Mouse (Mus musculus) megakaryocyte progenitor cell, adult 5-6 weeks (primary cell): ENCODE measurements around the gene Cyb561d1. TPM values are rescaled to one million over a fixed set of nuclear protein-coding genes. Genes with fewer than 3 reads are reported as not detected.
"Not testable (repeated sequence)": the region's sequence is repeated elsewhere in the genome, so short reads cannot be mapped to it uniquely, and the experiment has no call there.

Experiments
- ATAC-seq: replicated peaks from 2 replicates; pipeline ENCODE4 v1.8.0; 2016; ENCODE audit warnings: mild to moderate bottlenecking, moderate TSS enrichment, inconsistent platforms; ENCODE audit not compliant: poor library complexity
- total RNA-seq, 2 experiments: library from RNA; stranded (forward) in 1 of 2; stranded (reverse) in 1 of 2; fragments of 157-497, 149-512 nt in 1 of 2; fragments of 200-1000 nt in 1 of 2; gene quantifications; 2 replicates each; pipeline versions ENCODE4 v1.2.3 to v1.2.4; 2015 to 2017

The Cyb561d1 gene
- 2.3 and 2.5 TPM in 2 replicates for total RNA-seq (2015)
- total RNA-seq (2017) = 3.7 and 5.4 TPM in 2 replicates

- peak; percentile 88 for ATAC-seq
Measured at GRCm38 (mm10) chr3:108200329-108201323, at the start of gene Cyb561d1. Cyb561d1 (minus strand) TSS chr3:108201212.

DNA sequence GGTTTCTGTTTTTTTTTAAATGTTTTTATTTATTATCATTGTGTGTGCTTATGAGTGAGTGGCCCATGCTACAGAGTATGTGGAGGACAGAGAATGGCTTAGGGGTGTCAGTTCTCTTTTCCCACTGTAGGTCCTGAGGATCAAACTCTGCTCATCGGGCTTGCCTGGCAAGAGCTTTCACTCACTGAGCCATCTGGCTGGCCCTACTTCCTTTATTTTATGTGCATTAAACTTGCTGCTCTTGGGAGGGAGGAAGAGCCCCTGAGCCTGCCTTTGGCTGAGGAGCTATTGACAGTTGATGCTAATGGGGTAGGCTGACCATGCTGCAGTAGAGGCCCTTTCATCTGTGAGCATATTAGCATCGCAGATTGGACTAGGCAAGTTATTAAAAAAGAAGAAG is 45.8 kb upstream of the Cyb561d1 start:
- no peak for ATAC-seq

- no peak for ATAC-seq
Measured at GRCm38 (mm10) chr3:108241243-108241839, 40.3 kb upstream of the Cyb561d1 start.

GRCm38 (mm10) chr3:108237474-108238102 is 36.6 kb upstream of the Cyb561d1 start:
- not testable (repeated sequence) for ATAC-seq

- ATAC-seq = no peak
Measured at GRCm38 (mm10) chr3:108231646-108232045, 30.6 kb upstream of the Cyb561d1 start.

GRCm38 (mm10) chr3:108227521-108227920 is 26.5 kb upstream of the Cyb561d1 start:
- no peak for ATAC-seq

GRCm38 (mm10) chr3:108226558-108227350 is 25.7 kb upstream of the Cyb561d1 start, which contains the start of gene Sypl2:
Sypl2 (minus strand) TSS chr3:108226648.
- ATAC-seq = peak; percentile 64

DNA sequence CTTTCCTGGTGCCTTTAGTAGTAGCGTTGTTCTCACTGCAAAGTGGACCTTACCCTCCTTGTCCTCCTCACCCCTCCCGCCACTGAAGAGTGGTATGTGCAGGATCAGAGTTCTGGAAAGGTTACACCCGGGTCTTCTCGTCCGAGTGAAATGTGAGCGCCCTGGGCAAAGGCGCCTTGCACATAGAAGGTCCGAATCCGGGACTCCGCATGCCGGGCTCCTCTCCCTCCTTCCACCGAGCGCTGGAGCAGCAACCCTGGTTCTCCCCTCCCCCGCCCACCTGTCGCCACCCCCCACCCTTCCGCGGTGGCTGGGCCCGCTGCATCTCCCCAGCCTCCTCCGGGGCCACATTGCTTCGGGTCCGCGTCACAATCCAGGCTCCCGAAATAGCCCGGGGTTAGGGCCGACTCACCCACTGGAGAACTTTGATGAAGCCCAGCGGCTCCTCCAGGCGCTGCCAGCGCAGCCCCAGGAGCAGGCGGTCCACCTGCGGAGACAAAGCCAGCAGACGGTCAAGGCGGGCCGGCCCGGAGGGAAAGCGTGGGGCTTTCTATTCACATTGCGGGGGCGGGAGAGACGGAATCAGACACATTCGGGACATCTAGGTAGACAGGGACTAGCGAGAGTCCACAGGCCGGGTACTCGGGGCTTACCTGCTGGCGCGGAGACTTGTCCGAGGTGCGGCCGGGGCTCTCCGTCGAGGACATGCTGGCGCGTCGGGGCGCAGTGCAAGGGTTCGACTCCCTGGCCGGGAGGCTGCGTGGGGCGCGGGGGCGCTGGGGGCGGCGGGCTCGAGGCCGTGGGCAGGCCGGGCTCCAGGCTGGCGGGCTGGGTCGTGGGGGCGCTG is 24.9 kb upstream of the Cyb561d1 start:
- no peak for ATAC-seq

- ATAC-seq = no peak
Measured at GRCm38 (mm10) chr3:108220661-108221060, 19.6 kb upstream of the Cyb561d1 start.

DNA sequence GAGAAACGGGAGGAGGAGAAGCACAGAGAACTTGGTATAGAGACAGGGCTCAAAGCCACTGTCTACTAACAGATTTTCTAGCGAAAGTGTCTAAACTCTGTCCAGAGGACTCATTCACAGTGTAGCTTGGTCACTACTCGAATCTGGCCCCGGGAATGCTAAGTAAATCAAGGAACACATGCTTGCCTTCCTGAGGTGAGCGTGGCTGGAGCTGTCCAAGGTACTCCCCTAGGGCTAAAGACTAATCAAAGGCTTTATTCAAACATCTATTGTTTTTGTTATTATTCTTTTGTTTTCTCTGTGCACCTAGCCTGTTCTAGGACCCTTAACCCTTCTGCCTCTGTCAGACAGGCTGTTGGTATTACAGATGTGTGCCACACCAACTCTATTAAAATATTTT is 13.7 kb upstream of the Cyb561d1 start:
- no peak for ATAC-seq

- no peak for ATAC-seq
Measured at GRCm38 (mm10) chr3:108212406-108212805, 11.4 kb upstream of the Cyb561d1 start.

DNA sequence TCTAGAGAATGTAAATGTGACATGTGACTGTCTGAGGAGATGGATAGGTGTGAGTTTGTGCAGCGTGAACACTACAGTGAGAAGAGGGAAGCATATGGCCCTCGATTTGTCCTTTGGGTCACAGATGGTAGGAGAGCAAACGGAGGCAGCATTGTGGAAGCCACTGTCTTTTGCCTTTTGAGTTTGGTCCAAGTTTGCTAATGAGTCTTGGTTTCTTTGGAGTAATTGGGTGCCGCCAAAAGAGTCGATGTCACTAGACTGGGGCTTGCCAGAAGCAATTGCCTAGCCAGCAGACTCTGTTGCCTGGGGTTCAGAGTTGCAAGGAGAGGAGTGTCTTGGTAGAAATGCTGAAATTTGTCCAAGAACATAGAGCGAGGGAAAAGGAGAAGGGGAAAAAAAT is 10.8 kb upstream of the Cyb561d1 start:
- ATAC-seq = no peak

- ATAC-seq = peak; percentile 68
Measured at GRCm38 (mm10) chr3:108210771-108211139, 9.7 kb upstream of the Cyb561d1 start, which contains the start of gene Atxn7l2. Atxn7l2 (minus strand) TSS chr3:108210934.

- ATAC-seq = peak; percentile 89
Measured at GRCm38 (mm10) chr3:108209946-108210770, 9.1 kb upstream of the Cyb561d1 start.

GRCm38 (mm10) chr3:108209536-108209935 is 8.5 kb upstream of the Cyb561d1 start:
- ATAC-seq = no peak

DNA sequence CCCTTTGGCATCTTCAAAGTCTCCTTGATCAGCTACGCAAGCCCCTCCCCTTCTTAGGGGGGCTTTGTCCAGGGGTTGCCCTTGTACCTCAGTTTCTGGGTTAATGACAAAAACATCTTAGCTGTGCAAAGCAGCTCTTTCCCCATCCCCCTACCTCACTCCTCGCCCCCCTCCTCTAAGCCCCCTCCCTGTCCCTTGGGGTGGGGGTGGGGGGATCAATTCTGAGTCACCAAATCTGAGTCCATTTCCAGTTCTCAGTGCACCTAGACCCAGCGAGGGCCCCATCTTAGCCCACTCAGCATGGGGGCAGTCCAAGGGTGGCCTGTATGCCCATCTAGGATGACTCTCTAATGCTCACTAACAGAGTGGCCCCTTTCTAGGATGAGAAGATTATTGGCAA is 8.0 kb upstream of the Cyb561d1 start:
- no peak for ATAC-seq

DNA sequence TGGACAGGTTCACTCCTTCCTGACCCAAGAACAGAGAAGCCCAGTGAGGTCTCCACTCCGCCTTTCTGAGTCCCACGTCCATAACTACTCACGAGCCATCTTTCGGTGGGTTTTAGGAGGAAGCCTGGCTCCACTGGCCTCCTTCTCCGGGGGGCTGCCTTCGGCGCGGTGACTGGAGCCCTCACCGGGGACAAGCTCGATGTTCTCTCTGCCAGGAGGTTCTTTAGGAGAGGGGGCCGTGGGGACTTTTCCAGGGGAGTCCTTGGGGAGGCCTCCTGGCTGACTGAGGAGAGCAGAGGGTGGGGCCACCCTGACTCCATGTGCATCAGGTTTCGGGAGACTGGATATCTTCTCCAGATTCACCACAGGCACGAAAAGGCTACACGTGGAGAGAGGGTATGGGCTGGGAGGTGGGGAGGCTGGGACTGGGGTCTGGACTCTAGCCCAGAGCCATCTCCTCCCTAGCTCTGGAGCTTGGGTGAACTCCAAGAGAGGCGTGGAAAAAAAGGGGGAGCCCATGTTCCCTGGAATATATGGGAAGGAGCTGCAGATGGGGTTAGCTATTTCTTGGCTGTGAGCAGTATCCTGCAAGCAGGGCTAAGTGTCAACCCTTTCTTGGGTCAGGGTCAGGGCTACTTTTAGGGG is 5.8 kb upstream of the Cyb561d1 start:
- no peak for ATAC-seq

DNA sequence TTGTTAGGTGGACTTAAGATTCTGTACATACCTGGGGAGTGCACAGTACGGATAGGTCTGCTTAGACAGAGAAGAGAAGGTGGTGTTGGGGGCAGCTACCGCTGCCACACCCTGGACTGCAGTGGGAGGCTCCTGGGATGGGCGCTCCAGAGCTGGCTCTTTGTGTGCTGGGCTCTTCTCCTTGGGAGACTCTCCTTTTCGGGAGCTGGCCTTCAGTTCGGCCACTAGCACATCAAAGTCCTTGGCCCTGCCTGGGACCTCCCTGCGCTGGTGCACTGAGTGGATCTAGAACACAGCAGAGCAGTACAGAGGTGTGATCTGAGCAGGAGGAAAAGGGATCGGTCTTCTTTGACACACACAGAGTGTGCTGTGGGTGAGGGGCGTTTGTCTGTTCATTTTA is 4.6 kb upstream of the Cyb561d1 start:
- ATAC-seq = no peak
